In the genomic region with DNA sequence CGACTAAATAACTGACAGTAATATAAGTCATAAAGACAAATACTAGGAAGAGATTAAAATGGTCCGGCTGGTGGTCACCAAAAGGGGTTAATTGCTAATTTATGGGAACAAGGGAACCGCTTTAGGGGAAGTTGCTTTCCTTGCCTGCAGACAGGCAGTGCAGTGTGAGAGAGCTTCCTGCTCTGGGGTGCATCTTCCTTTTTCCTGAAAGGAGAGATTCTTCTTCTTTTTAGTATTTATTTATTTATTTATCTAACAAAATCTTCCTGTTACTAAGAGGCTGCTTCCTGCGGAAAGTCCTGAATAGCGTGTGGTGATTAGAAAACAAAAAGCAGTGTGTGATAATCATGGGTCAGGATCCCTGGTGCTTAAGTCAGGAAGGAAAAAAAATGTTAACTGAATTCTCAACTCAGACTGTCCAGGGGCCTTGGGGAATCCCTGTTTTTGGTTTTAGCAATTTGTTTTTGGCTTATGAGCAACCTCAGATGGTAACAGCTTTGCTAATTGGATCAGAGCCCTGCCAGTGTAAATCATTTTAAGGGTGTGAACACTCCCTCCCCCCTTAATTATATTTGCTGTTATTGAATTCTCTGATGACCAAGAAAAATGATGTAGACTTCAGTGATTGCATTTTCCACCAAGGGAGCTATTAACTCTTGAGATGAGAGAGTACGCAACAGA, we compare ENCODE assay signal across 10 mouse cellular contexts.
DNase-seq lines count a peak whose midpoint lies in the region; ATAC-seq lines count a peak whose summit lies in the region.
"Had no signal": no experiment of that assay in that cellular context is flagged by ENCODE, and none has a peak within 500 bp of the region (broad histone marks: within the 10 kb centered on the region; RNA-seq: fewer than 3 reads in every experiment).

No protein-coding gene starts in this region.

- no peak overlapping the region for H3K9ac ChIP-seq in forebrain, embryonic 12.5 days
- H3K9ac ChIP-seq in neural tube, embryonic 13.5 days: no peak overlapping the region
- H3K9ac ChIP-seq: limb, embryonic 12.5 days had no signal

- WGBS in forebrain, embryonic 10.5 days: 57% methylated on average over 6 of the region's 6 CpGs
- WGBS in forebrain, embryonic 12.5 days: 52% methylated on average over 6 of the region's 6 CpGs
- WGBS in neural tube, embryonic 13.5 days: 35% methylated on average over 6 of the region's 6 CpGs

- no peak overlapping the region for H3K4me3 ChIP-seq in forebrain, embryonic 10.5 days
- no peak overlapping the region for H3K4me3 ChIP-seq in forebrain, embryonic 12.5 days (replicated peaks)
- no peak overlapping the region for H3K4me3 ChIP-seq in neural tube, embryonic 13.5 days
- H3K4me3 ChIP-seq: limb, embryonic 12.5 days; myocyte had no signal

- DNase-seq in forebrain, embryonic 10.5 days (ENCODE audit: extremely low spot score, low spot score): no peak
- DNase-seq in layer of hippocampus, postnatal 10 days (ENCODE audit: low spot score in 2 of 2): peak; percentile 10 to 14
- DNase-seq in layer of hippocampus, postnatal 25 days (ENCODE audit: extremely low spot score in 1 of 2, low spot score in 1 of 2): no peak
- peak; percentile 5 for DNase-seq in kidney, adult 18-20 months
- no peak for DNase-seq in left cerebral cortex, postnatal 36 days (ENCODE audit: low spot score in 2 of 2)
- DNase-seq in urinary bladder, postnatal 10 days (ENCODE audit: low spot score): no peak

- no peaks in the 10 kb centered on the region for H3K27me3 ChIP-seq in forebrain, embryonic 10.5 days (ENCODE audit: poor library complexity, severe bottlenecking)
- no peaks in the 10 kb centered on the region for H3K27me3 ChIP-seq in forebrain, embryonic 12.5 days
- no peaks in the 10 kb centered on the region for H3K27me3 ChIP-seq in neural tube, embryonic 13.5 days
- H3K27me3 ChIP-seq: limb, embryonic 12.5 days had no signal

- ATAC-seq in forebrain, embryonic 12.5 days (ENCODE audit: low FRiP score): no peak
- peak; percentile 66 for ATAC-seq in neural tube, embryonic 13.5 days (ENCODE audit: low read depth)

- intact Hi-C loops in left cerebral cortex, postnatal 36 days (cut with DNase I): no loop called here

- peaks cover 17% of the 10 kb centered on the region for H3K4me1 ChIP-seq in forebrain, embryonic 10.5 days
- 0 out of 2 replicates have a peak, but pooled peaks cover 5% of the 10 kb centered on the region for H3K4me1 ChIP-seq in forebrain, embryonic 12.5 days
- peaks cover 17% of the 10 kb centered on the region for H3K4me1 ChIP-seq in neural tube, embryonic 13.5 days (replicated peaks)

- no peak overlapping the region for H3K4me2 ChIP-seq in forebrain, embryonic 12.5 days
- no peak overlapping the region for H3K4me2 ChIP-seq in neural tube, embryonic 13.5 days
- H3K4me2 ChIP-seq: limb, embryonic 12.5 days had no signal

- H3K36me3 ChIP-seq in forebrain, embryonic 10.5 days (replicated peaks): no peaks in the 10 kb centered on the region
- H3K36me3 ChIP-seq in forebrain, embryonic 12.5 days (replicated peaks): no peaks in the 10 kb centered on the region
- no peaks in the 10 kb centered on the region for H3K36me3 ChIP-seq in neural tube, embryonic 13.5 days
- H3K36me3 ChIP-seq: limb, embryonic 12.5 days had no signal

- 0 out of 2 replicates have a peak overlapping the region, but pooled peaks have one; percentile 56 for H3K27ac ChIP-seq in forebrain, embryonic 10.5 days
- no peak overlapping the region for H3K27ac ChIP-seq in forebrain, embryonic 12.5 days
- peak overlapping the region; percentile 69 for H3K27ac ChIP-seq in neural tube, embryonic 13.5 days (replicated peaks)
- H3K27ac ChIP-seq: limb, embryonic 12.5 days had no signal

- H3K9me3 ChIP-seq in forebrain, embryonic 10.5 days: peaks cover 5% of the 10 kb centered on the region; the same call in 1 of the 2 replicates
- H3K9me3 ChIP-seq in forebrain, embryonic 12.5 days: peaks cover 12% of the 10 kb centered on the region; the same call in 1 of the 2 replicates
- peaks cover 5% of the 10 kb centered on the region; the same call in 1 of the 2 replicates for H3K9me3 ChIP-seq in neural tube, embryonic 13.5 days

Comparison
In these comparisons a context has a peak if more than half of its experiments do, and no peak if none do; other contexts are left out.
1. DNase-seq: peak in layer of hippocampus, postnatal 10 days (2 of 2) and kidney, adult 18-20 months (single experiment); none in forebrain, embryonic 10.5 days (single experiment), layer of hippocampus, postnatal 25 days (0 of 2), left cerebral cortex, postnatal 36 days (0 of 2) and urinary bladder, postnatal 10 days (single experiment).